Mouse (Mus musculus) T-helper 17 cell (primary cell): ENCODE data around the gene Pak7.

Source experiments
- in situ Hi-C, 2 experiments: fragments of 300-600 bp; cut with MboI, MseI; formaldehyde crosslinking; loops; 1 replicate in 1 of 2; 2 replicates in 1 of 2; pipeline ENCODE4 v1.15.1; 2025; ENCODE audit warnings: high pct_unique_total_duplicates in 2 of 2

Pak7 gene

DNA sequence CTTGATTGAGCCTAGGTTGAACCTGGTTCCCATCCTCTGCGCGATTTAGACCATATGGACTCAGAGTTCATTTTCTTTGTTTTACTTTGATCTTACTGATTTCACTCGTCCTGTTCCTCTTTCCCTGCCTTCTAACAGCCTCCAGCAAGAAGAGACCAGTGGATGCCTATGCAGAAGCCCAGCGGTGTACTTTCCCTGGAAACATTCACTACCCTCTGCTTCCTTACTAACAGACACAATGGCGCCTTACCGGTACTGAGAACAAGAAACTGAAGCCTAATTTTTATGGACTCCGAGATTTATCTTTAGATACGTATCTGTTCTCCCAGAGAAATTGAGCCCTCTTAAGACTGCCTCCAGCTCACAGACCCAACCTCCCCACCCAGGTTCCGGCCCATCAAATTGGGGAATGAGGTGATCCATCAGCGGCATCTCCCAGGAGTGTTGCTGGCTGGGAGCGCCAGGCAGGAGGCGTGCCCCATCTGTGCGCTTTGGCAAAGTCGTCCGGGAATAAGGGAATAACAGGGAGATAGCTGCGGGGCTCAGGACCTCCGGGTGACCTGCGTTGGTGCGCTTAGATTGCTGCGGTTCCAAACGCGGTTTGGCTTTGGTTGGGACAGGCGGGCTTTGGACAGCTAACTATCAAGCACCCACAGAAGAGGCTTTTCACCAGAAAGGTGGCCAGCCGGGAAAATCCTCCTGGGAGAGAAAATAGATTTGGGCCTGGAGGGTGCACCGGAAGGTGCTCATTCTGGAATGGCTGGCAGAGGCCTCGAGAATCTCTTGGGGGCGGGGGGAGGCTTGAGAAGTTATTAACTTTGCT lies 336.8 kb downstream of the Pak7 start:
- in situ Hi-C loops, result no loop called here

DNA sequence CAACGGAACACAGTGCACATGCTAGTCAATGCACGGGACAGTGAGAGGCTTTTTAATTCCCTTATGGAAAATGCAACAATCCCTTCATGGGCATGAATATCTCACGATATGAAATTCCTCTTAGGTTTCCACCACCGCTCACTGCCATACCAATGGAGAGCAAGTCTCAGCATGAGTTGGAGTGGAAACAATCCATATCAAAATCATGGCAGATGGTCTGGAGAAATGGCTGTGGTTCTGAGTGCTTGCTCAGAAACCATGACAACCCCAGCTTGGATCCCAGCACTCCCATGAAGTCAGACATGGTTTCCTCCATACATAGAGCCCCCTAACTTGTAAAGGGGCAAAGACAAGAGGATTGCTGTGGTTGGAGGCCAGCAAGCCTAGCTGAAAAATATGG lies 339.3 kb downstream of the Pak7 start:
- in situ Hi-C loops, result no loop called here
